ENCODE assay signal across 18 mouse cellular contexts in the genomic region with DNA sequence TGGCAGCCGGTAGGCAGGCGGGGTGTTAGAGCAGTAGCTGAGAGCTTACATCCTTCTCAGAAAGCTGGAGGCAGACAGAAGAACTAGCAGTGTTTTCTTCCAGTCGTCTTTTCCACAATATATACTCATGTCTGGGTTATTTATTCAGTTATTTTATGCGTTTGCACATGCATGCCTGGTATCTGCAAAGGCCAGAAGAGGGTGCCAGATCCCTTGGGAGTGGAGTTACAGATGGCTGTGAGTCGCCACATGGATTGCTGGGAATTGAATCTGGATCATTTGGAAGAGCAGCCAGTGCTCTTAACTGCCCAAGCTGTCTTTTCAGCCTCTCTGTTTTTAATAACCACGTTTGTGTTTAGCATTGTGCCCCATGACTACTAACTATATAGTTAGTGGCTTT. TPM values are rescaled to one million over a fixed set of nuclear protein-coding genes. Genes with fewer than 3 reads are reported as not detected.
"Had no signal": no experiment of that assay in that cellular context is flagged by ENCODE, and none has a peak within 500 bp of the region (broad histone marks: within the 10 kb centered on the region; RNA-seq: fewer than 3 reads in every experiment).

No protein-coding gene starts in this region.

- ATAC-seq: liver, postnatal 0 days; midbrain, embryonic 16.5 days had no signal

- H3K9me3 ChIP-seq: limb, embryonic 10.5 days; lung, embryonic 15.5 days; midbrain, embryonic 12.5 days; neural tube, embryonic 13.5 days had no signal

- H3K9ac ChIP-seq: liver, postnatal 0 days; lung, embryonic 15.5 days; midbrain, embryonic 12.5 days; neural tube, embryonic 13.5 days had no signal

- H3K27me3 ChIP-seq: lung, embryonic 15.5 days; midbrain, embryonic 12.5 days; neural tube, embryonic 13.5 days had no signal

- DNase-seq: kidney, postnatal 25 days; layer of hippocampus, adult 9-11 months; liver, postnatal 0 days; lung, postnatal 14 days; retina, postnatal 1 day; right cerebral cortex, postnatal 4 days; spleen, adult 18-20 months; thymus, adult 2 months; thymus, postnatal 25 days had no signal

- H3K4me3 ChIP-seq: limb, embryonic 10.5 days; lung, embryonic 15.5 days; midbrain, embryonic 12.5 days; neural tube, embryonic 13.5 days had no signal

- H3K36me3 ChIP-seq: neural tube, embryonic 13.5 days had no signal

- H3K4me2 ChIP-seq: liver, embryonic 11.5 days; lung, embryonic 15.5 days; midbrain, embryonic 12.5 days; neural tube, embryonic 13.5 days had no signal

- H3K4me1 ChIP-seq: limb, embryonic 10.5 days; lung, embryonic 15.5 days; midbrain, embryonic 12.5 days; neural tube, embryonic 13.5 days had no signal

- H3K27ac ChIP-seq: limb, embryonic 10.5 days; lung, embryonic 15.5 days; midbrain, embryonic 12.5 days; neural tube, embryonic 13.5 days had no signal

RNA-seq across cellular contexts. Expression of gene Prrt3, which starts 39.9 kb away (rescaled TPM):
- total RNA-seq: megakaryocyte-erythroid progenitor cell, adult 5-6 weeks had no signal

RNA-seq across cellular contexts. Expression of gene Fancd2os, which starts 58.9 kb away (rescaled TPM):
- total RNA-seq: left cerebral cortex, postnatal 10 days; megakaryocyte-erythroid progenitor cell, adult 5-6 weeks had no signal
- polyA plus RNA-seq: lung, embryonic 15.5 days; midbrain, embryonic 12.5 days; midbrain, embryonic 16.5 days; thymus, adult 2 months; urinary bladder, adult 2 months had no signal
